Mouse (Mus musculus) liver, postnatal 0 days (tissue): ENCODE measurements around the gene Sgms1.

Experiments used
- CTCF ChIP-seq: sonication (generic); IDR thresholded peaks from 2 replicates; pipeline ENCODE4 v1.5.1; 2016; ENCODE audit warnings: antibody characterized with exemption, low read depth
- EP300 ChIP-seq: IDR thresholded peaks from 2 replicates; pipeline ENCODE4 v1.6.1; 2016; ENCODE audit warnings: antibody characterized with exemption, low read depth, mild to moderate bottlenecking

- no peak for TF ChIP-seq CTCF
- TF ChIP-seq EP300, result no peak
Observed at GRCm38 (mm10) chr19:32159944-32160343, 229.6 kb downstream of the Sgms1 start.
